Mouse (Mus musculus): ENCODE results near the gene Tcaf3.

DNA sequence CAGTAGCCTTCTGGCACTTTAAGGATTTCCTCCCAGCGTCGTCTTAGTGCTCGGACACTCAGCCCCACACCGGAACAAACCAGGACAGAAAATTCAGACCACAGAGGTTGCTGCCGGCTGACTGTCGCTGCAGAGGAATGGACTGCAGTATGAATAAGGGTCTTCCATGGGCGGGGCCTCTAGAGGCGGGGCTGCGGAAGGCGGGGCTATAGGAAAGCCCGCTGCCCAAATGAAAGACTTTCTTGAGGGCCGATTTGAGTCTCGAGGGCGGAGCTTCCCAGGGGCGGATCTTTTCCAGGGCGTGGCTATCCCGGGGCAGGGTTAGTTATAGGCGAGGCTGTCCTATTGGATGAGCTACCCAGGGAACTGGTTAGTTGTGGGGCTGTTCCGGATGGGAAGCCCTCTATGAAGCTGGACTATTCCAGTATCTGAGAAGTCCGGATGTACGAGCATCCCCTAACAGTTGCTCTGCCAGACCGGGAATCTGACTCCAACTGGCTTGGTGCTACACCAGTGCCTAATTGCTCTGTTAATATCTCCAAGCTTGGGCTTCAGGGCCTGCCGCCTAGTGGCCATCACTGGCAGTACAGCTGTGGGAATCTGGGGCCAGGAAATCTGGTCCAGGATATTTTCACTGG, 47.5 kb upstream of the Tcaf3 start, which contains the start of gene Tcaf2:
- TF ChIP-seq POLR2A (IDR thresholded peaks at IDR 0.05; ENCODE audit: low read depth, low read length) (peak; percentile 59), CTCF (IDR thresholded peaks at IDR 0.05; ENCODE audit: borderline replicate concordance, insufficient read depth, low read length) (peak; percentile 75)

All from embryonic fibroblast, embryonic 13.5 days (primary cell).